Mouse (Mus musculus) testis, postnatal 14 days (tissue): ENCODE data around the gene Sgpp2.

Source experiments
- DNase-seq: peaks from one replicate; pipeline ENCODE4 v3.0.0; 2021; ENCODE audit warnings: low spot score

Gene Sgpp2

GRCm38 (mm10) chr1:78409396-78409795 lies 99.3 kb downstream of the Sgpp2 start:
- no peak for DNase-seq

GRCm38 (mm10) chr1:78412668-78413067 lies 102.5 kb downstream of the Sgpp2 start:
- peak; percentile 28 for DNase-seq

- DNase-seq: no peak
Observed at GRCm38 (mm10) chr1:78414421-78414820, 104.3 kb downstream of the Sgpp2 start.

- DNase-seq: no peak
Observed at GRCm38 (mm10) chr1:78417154-78417911, 107.2 kb downstream of the Sgpp2 start.

GRCm38 (mm10) chr1:78419593-78419992 lies 109.4 kb downstream of the Sgpp2 start:
- peak; percentile 27 for DNase-seq

GRCm38 (mm10) chr1:78420271-78420670 lies 110.1 kb downstream of the Sgpp2 start:
- DNase-seq: no peak

- no peak for DNase-seq
Observed at GRCm38 (mm10) chr1:78421749-78422148, 111.6 kb downstream of the Sgpp2 start.

GRCm38 (mm10) chr1:78422576-78422975 lies 112.4 kb downstream of the Sgpp2 start:
- no peak for DNase-seq

GRCm38 (mm10) chr1:78424848-78425247 lies 114.7 kb downstream of the Sgpp2 start:
- no peak for DNase-seq

GRCm38 (mm10) chr1:78425309-78425708 lies 115.2 kb downstream of the Sgpp2 start:
- no peak for DNase-seq

GRCm38 (mm10) chr1:78425793-78426700 lies 115.9 kb downstream of the Sgpp2 start:
- DNase-seq: no peak

GRCm38 (mm10) chr1:78426841-78427240 lies 116.7 kb downstream of the Sgpp2 start:
- DNase-seq: no peak

- no peak for DNase-seq
Observed at GRCm38 (mm10) chr1:78428851-78429250, 118.7 kb downstream of the Sgpp2 start.

- no peak for DNase-seq
Observed at GRCm38 (mm10) chr1:78433472-78433871, 123.3 kb downstream of the Sgpp2 start.

- no peak for DNase-seq
Observed at GRCm38 (mm10) chr1:78435967-78436366, 125.8 kb downstream of the Sgpp2 start.

- no peak for DNase-seq
Observed at GRCm38 (mm10) chr1:78436445-78436844, 126.3 kb downstream of the Sgpp2 start.

- DNase-seq: no peak
Observed at GRCm38 (mm10) chr1:78437150-78437549, 127.0 kb downstream of the Sgpp2 start.

- DNase-seq: no peak
Observed at GRCm38 (mm10) chr1:78440716-78441115, 130.6 kb downstream of the Sgpp2 start.

- no peak for DNase-seq
Observed at GRCm38 (mm10) chr1:78443056-78443455, 132.9 kb downstream of the Sgpp2 start.

- DNase-seq: no peak
Observed at GRCm38 (mm10) chr1:78446232-78446631, 136.1 kb downstream of the Sgpp2 start.

- no peak for DNase-seq
Observed at GRCm38 (mm10) chr1:78446742-78447141, 136.6 kb downstream of the Sgpp2 start.

- no peak for DNase-seq
Observed at GRCm38 (mm10) chr1:78448091-78448490, 137.9 kb downstream of the Sgpp2 start.
